Mouse (Mus musculus) gastrocnemius, adult 2 months (tissue): Measurements from ENCODE around the gene Usp8. TPM values are rescaled to one million over a fixed set of nuclear protein-coding genes. Genes with fewer than 3 reads are reported as not detected.

ENCODE experiments used
- DNase-seq: peaks from one replicate; pipeline ENCODE4 v3.0.0; 2022
- H3K27ac ChIP-seq: fragments of 200-600 bp; 2 replicates; pipeline ENCODE4 v1.8.1; 2022; ENCODE audit warnings: mild to moderate bottlenecking
- H3K4me3 ChIP-seq: fragments of 200-600 bp; 2 replicates; pipeline ENCODE4 v1.8.1; 2022; ENCODE audit warnings: mild to moderate bottlenecking, moderate library complexity
- CTCF ChIP-seq: fragments of 200-600 bp; IDR thresholded peaks from 2 replicates; pipeline ENCODE4 v1.8.1; 2022; ENCODE audit warnings: antibody characterized with exemption, mild to moderate bottlenecking, moderate library complexity
- intact Hi-C: fragments of 180-260 bp; cut with DNase I; formaldehyde crosslinking; loops from one replicate; pipeline ENCODE4 v1.15.1; 2025
- long read RNA-seq, 2 experiments: library from polyadenylated mRNA; stranded (forward); transcript quantifications; one replicate each; pipeline ENCODE4 v2.0.0; 2021
- total RNA-seq, 2 experiments: library from RNA; stranded (reverse); gene quantifications; 2 replicates each; pipeline ENCODE4 v1.2.3; 2021

Usp8 gene
- 10 to 100 TPM; 14.8 to 18.9 TPM for total RNA-seq
- long read RNA-seq, experiment 1, full-length matches to known transcripts = 27 of 31 reads
- long read RNA-seq, experiment 1, partial matches to known transcripts = 2 of 31 reads
- long read RNA-seq, experiment 1, other reads (novel, unspliced or antisense) = 2 of 31 reads
- long read RNA-seq, experiment 2, full-length matches to known transcripts = 22 of 26 reads
- long read RNA-seq, experiment 2, partial matches to known transcripts = 2 of 26 reads
- long read RNA-seq, experiment 2, other reads (novel, unspliced or antisense) = 2 of 26 reads

DNA sequence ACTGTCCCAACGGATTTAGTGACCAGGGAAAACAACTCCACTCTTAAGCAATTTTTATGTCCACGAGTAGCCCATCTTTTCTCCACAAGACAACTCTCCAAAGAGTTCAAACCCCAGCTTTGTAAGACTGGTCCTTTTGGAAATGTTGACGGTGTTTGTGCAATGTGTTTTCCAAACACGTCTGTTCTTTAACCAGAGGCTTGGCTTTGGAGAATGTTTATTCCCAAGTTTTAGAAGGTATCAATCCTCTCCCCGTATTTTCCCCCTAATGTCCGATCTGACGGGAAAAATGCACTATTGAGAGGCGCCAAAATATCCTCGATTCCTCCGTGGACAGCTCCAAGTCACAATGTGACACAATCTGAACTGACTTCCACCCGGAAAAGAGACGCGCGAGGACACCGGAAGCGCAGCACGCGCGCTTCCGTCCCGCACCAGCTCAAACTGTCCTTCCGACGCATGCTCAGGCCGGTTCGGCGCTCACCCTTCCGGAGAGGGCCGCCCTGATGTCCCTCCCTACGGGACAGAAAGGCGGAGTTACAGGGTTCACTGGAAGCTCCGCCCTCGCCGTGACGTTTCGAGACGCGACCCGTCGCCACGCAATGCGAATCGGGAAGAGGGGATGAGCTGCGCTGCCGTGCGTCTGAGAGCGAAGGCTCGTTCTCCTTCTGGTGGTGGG lies at the start of gene Usp8:
Gene Usp8 (plus strand): TSS at position 570 of the 679 bp plus-strand sequence.
- Histone ChIP-seq H3K27ac (peak within 1 kb of the TSS; percentile 92), H3K4me3 (peak within 1 kb of the TSS; percentile 85)
- intact Hi-C loops = loop anchor here (2.0 kb wide), 1 partner anchor 32 kb away; no protein-coding TSS in a partner anchor
- DNase-seq = peak; percentile 98
- TF ChIP-seq CTCF = no peak

- no peak for DNase-seq
- Histone ChIP-seq H3K4me3 (no peak overlapping the region), H3K27ac (no peak overlapping the region)
- peak; percentile 71 for TF ChIP-seq CTCF
- intact Hi-C loops = loop anchor here (5.0 kb wide), 1 partner anchor 71 kb away; no protein-coding TSS in a partner anchor
Measured at GRCm38 (mm10) chr2:126663481-126663880, 43.6 kb upstream of the Usp8 start.

GRCm38 (mm10) chr2:126665984-126666383 lies 41.1 kb upstream of the Usp8 start:
- no peak overlapping the region for H3K4me3 ChIP-seq
- no peak overlapping the region for H3K27ac ChIP-seq
- intact Hi-C loops = no loop called here
- DNase-seq = no peak
- TF ChIP-seq CTCF = no peak

DNA sequence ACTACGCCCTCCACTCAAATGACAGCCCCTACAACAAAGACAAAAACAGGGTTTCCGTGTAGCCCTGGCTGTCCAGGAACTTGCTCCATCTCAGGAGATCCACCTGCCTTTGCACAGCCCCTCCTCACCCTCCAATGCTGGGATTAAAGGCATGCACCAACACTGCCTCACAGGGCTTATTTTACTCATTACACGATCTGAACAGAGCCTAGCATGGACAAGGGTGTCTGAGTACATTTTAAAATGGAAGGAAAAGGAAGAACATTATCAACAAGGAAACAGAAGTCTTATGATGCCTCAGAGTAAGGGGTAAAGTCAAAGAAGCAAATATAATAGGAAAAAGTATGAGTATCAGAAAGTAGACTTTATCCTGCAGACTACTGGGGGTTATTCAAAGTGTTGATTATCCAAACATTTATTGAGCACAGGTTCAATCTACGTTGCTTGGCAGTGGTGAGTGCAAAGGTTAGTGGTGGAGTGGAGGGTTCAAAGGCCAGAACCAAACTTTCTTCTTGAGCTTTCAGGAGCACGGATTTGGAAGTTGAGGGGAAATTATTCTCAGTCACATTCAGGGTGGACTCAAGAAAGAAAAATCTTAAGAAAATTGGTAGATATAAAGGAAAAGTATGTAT lies 38.4 kb upstream of the Usp8 start:
- TF ChIP-seq CTCF = no peak
- DNase-seq = no peak
- intact Hi-C loops = no loop called here
- Histone ChIP-seq H3K27ac (no peak overlapping the region), H3K4me3 (no peak overlapping the region)

DNA sequence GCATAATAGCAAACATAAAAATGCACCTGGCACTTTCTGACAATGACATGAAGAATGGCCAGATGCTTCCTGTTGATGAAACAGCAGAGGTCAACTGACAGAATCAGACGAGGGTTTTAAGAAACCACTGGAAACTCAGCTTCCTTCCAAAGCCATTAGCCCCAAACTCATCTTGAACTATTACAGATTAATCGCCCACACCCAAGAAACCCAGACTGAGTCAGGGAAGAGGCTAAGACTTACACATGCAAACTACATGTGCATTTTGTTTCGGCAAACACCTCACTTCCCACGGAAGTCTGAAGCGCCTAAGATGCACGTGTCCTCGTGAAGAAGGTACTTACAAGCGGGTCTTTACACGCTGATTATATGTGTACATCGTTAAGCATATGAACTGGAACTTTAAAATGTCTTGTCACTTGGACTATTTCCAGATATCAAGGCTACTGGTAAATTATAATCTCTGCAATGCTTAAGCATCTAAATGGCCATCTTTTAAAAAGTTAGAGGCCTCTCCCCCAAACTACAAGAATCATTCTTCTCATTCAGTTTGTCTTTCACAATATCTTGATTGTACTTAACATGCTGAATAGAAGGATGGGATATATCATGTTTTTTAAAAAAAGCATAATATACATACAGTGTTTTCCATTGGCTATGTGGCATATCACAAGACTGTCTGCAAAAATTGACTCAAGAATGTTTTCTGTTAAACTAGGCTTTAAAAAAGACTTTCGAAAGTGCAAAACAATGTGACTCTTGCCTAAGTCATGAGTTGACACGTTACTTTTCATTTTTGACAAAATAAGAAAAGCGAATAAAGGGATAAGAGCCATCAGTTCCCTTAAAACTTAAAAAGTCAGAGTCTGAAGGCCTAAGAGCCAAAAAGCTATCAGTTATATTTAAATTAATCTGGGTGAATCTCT lies 33.5 kb upstream of the Usp8 start:
- TF ChIP-seq CTCF = no peak
- Histone ChIP-seq H3K4me3 (peak overlapping the region; percentile 84), H3K27ac (peak overlapping the region; percentile 99)
- intact Hi-C loops = loop anchor here (2.0 kb wide), 1 partner anchor 33 kb away; the partner anchor contains the start of gene Usp8
- no peak for DNase-seq

DNA sequence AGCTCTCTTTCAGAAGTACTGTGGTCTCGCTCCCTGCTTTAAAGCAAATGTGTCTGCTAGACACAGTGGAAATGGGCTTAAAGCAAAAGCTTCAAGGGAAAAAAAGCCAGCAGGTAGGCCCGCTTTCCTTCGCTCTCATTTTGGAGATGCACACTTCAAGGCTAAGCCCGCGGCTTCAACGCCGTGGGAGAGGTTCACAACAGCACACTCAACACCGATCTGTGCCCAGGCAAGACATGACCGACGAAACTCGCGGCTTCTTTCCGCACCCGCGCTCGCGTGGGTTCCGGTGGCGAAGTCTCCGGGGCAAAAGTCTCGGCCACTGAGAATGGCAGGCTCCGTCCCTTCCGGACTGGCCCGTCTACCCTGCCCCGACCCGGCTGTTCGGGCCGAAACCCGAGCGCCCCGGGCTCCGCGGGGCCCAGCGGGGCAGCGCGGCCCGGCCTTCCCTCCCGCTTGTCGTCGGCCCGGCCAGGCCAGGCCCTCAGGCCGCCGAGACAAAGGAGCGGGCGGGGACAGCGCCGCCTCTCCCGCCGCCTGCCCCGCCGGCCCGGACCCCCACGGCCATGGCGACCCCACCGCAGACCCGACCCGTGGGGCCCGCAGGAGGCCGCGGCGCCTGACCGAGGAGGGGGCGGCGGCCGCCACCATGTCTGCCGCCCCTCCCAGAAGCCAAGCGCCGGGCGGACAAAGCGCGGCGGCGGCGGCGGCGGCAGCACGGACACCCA lies 32.5 kb upstream of the Usp8 start:
- Histone ChIP-seq H3K27ac (peak overlapping the region; percentile 99), H3K4me3 (peak overlapping the region; percentile 84)
- peak; percentile 65 for DNase-seq
- no peak for TF ChIP-seq CTCF
- intact Hi-C loops = loop anchor here (2.0 kb wide), 1 partner anchor 32 kb away; the partner anchor contains the start of gene Usp8

- peak overlapping the region; percentile 84 for H3K4me3 ChIP-seq
- peak; percentile 92 for DNase-seq
- peak overlapping the region; percentile 99 for H3K27ac ChIP-seq
- intact Hi-C loops = loop anchor here (2.0 kb wide), 1 partner anchor 31 kb away; the partner anchor contains the start of gene Usp8
- no peak for TF ChIP-seq CTCF
Measured at GRCm38 (mm10) chr2:126675169-126676121, 31.7 kb upstream of the Usp8 start.

- H3K4me3 ChIP-seq = peak within 1 kb of the TSS; percentile 84
- no peak for DNase-seq
- intact Hi-C loops = no loop called here
- no peak for TF ChIP-seq CTCF
- H3K27ac ChIP-seq = peak within 1 kb of the TSS; percentile 99
Measured at GRCm38 (mm10) chr2:126676122-126676515, 31.0 kb upstream of the Usp8 start, which contains the start of gene Gabpb1. Gene Gabpb1 (minus strand): TSS chr2:126676337.

DNA sequence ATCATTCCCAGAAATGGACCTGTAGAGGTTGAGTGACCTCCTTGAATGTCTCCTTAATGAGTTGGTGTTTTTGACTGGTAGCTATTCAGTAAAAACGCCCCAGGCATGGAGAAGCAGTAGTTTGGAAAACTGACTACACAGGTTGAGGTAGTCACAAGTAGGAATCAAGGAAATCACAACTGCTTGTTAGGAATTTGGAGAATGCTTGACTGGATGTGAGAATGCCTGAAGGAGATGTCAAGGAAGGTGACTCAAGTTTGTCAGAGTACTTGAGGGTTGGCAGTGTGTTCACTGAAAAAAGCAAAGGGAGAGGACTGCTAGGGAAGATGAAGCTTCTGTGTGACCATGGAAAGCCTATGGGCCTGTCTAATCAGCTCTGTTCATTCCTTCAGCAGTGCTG lies 29.8 kb upstream of the Usp8 start:
- no peak overlapping the region for H3K27ac ChIP-seq
- no peak for DNase-seq
- no peak overlapping the region for H3K4me3 ChIP-seq
- no peak for TF ChIP-seq CTCF
- intact Hi-C loops = no loop called here

GRCm38 (mm10) chr2:126682333-126682732 lies 24.8 kb upstream of the Usp8 start:
- TF ChIP-seq CTCF = no peak
- Histone ChIP-seq H3K4me3 (no peak overlapping the region; the same call in 1 of the 2 replicates), H3K27ac (peak overlapping the region; percentile 55)
- DNase-seq = no peak
- intact Hi-C loops = no loop called here

GRCm38 (mm10) chr2:126682937-126683336 lies 24.2 kb upstream of the Usp8 start:
- no peak overlapping the region; the same call in 1 of the 2 replicates for H3K4me3 ChIP-seq
- no peak for DNase-seq
- TF ChIP-seq CTCF = no peak
- peak overlapping the region; percentile 55 for H3K27ac ChIP-seq
- intact Hi-C loops = no loop called here
